Mouse (Mus musculus) frontal cortex, postnatal 36 days (tissue): ENCODE measurements around the gene Cluh.
A peak's percentile ranks its signal among the peaks of the same experiment; 100 is the strongest.

Experiments used
- DNase-seq, 2 experiments: peaks; one replicate each; pipeline ENCODE4 v3.0.0; 2022; ENCODE audit warnings: low spot score in 2 of 2

Cluh gene

GRCm38 (mm10) chr11:74649095-74649646 lies at the start of gene Cluh:
Gene Cluh (plus strand): TSS chr11:74649495.
- peak; percentile 98 to 99 for DNase-seq

- DNase-seq = no peak
Measured at GRCm38 (mm10) chr11:74602286-74602685, 47.0 kb upstream of the Cluh start.

- DNase-seq = no peak
Measured at GRCm38 (mm10) chr11:74610068-74610467, 39.2 kb upstream of the Cluh start.

- peak; percentile 28 to 31 for DNase-seq
Measured at GRCm38 (mm10) chr11:74610545-74611176, 38.6 kb upstream of the Cluh start, which contains the start of gene Rap1gap2. Gene Rap1gap2 (minus strand): TSS chr11:74610915.

- DNase-seq = no peak
Measured at GRCm38 (mm10) chr11:74611437-74611836, 37.9 kb upstream of the Cluh start.

- no peak for DNase-seq
Measured at GRCm38 (mm10) chr11:74613428-74613827, 35.9 kb upstream of the Cluh start.

GRCm38 (mm10) chr11:74615571-74615970 lies 33.7 kb upstream of the Cluh start:
- DNase-seq = no peak

- peak; percentile 69 to 72 for DNase-seq
Measured at GRCm38 (mm10) chr11:74619201-74619955, 29.9 kb upstream of the Cluh start, which contains the start of gene Ccdc92b. Gene Ccdc92b (plus strand): TSS chr11:74619605.

- no peak for DNase-seq
Measured at GRCm38 (mm10) chr11:74619956-74620300, 29.4 kb upstream of the Cluh start.

GRCm38 (mm10) chr11:74621974-74622669 lies 27.2 kb upstream of the Cluh start:
- no peak for DNase-seq

GRCm38 (mm10) chr11:74623693-74624092 lies 25.6 kb upstream of the Cluh start:
- no peak for DNase-seq

- no peak for DNase-seq
Measured at GRCm38 (mm10) chr11:74625333-74625732, 24.0 kb upstream of the Cluh start.

- no peak for DNase-seq
Measured at GRCm38 (mm10) chr11:74627481-74627880, 21.8 kb upstream of the Cluh start.

- DNase-seq = no peak
Measured at GRCm38 (mm10) chr11:74631880-74632789, 17.2 kb upstream of the Cluh start.

- peak in 1 of 2 experiments; percentile 75 for DNase-seq
Measured at GRCm38 (mm10) chr11:74634490-74635275, 14.6 kb upstream of the Cluh start.

GRCm38 (mm10) chr11:74637486-74637885 lies 11.8 kb upstream of the Cluh start:
- DNase-seq = no peak

- peak; percentile 64 to 71 for DNase-seq
Measured at GRCm38 (mm10) chr11:74637971-74638790, 11.1 kb upstream of the Cluh start.

- no peak for DNase-seq
Measured at GRCm38 (mm10) chr11:74638791-74639411, 10.4 kb upstream of the Cluh start.

GRCm38 (mm10) chr11:74639628-74640027 lies 9.7 kb upstream of the Cluh start:
- no peak for DNase-seq
